Mouse (Mus musculus): Measurements from ENCODE around the gene Prss53.

- TF ChIP-seq CTCF (IDR thresholded peaks at IDR 0.05) (peak; percentile 83), POLR2A (IDR thresholded peaks at IDR 0.05; ENCODE audit: insufficient read depth, low read depth, low read length) (no peak)
Measured at GRCm38 (mm10) chr7:127896384-127896783, 5.6 kb upstream of the Prss53 start.

All from heart, adult 2 months (tissue).